Mouse (Mus musculus) ES-Bruce4 (cell line): ENCODE results near the gene Ntm. TPM values are rescaled to one million over a fixed set of nuclear protein-coding genes. Genes with fewer than 3 reads are reported as not detected.

Experiments
- H3K27ac ChIP-seq: 2 replicates; pipeline ENCODE4 v1.5.1; 2012; ENCODE audit warnings: low read length, inconsistent platforms; ENCODE audit not compliant: insufficient read depth
- H3K27me3 ChIP-seq: 2 replicates; pipeline ENCODE4 v1.6.1; 2012; ENCODE audit warnings: mild to moderate bottlenecking, low read length, inconsistent platforms; ENCODE audit not compliant: control insufficient read depth, poor library complexity, insufficient read depth, severe bottlenecking
- H3K36me3 ChIP-seq: 2 replicates; pipeline ENCODE4 v1.6.1; 2012; ENCODE audit warnings: inconsistent platforms, mild to moderate bottlenecking, low read length, moderate library complexity; ENCODE audit not compliant: control insufficient read depth, poor library complexity, insufficient read depth, severe bottlenecking
- H3K4me1 ChIP-seq: one replicate; pipeline ENCODE4 v1.8.1; 2011; ENCODE audit warnings: low read length; ENCODE audit not compliant: control insufficient read depth, insufficient read depth
- H3K4me3 ChIP-seq: 2 replicates; pipeline ENCODE4 v1.5.1; 2011; ENCODE audit warnings: low read depth, mild to moderate bottlenecking, low read length
- H3K9ac ChIP-seq: 2 replicates; pipeline ENCODE4 v1.6.1; 2012; ENCODE audit warnings: low read depth, mild to moderate bottlenecking, inconsistent platforms; ENCODE audit not compliant: poor library complexity, severe bottlenecking
- H3K9me3 ChIP-seq: replicated peaks from 2 replicates; pipeline ENCODE4 v1.6.1; 2012; ENCODE audit warnings: mild to moderate bottlenecking, low read length, inconsistent platforms; ENCODE audit not compliant: control insufficient read depth, poor library complexity, insufficient read depth, severe bottlenecking
- CTCF ChIP-seq: IDR thresholded peaks from one replicate; pipeline ENCODE4 v1.8.1; 2011; ENCODE audit warnings: low read depth, low read length
- EP300 ChIP-seq: IDR thresholded peaks from 2 replicates; pipeline ENCODE4 v1.6.1; 2011; ENCODE audit warnings: low read depth, low read length; ENCODE audit not compliant: insufficient read depth
- POLR2A ChIP-seq: IDR thresholded peaks from one replicate; pipeline ENCODE4 v1.8.1; 2011; ENCODE audit warnings: low read length; ENCODE audit not compliant: insufficient read depth
- polyA plus RNA-seq: library from polyadenylated mRNA; stranded (reverse); fragments of >200 nt; gene quantifications from 2 replicates; pipeline ENCODE4 v1.2.4, GENCODE M21; 2011; ENCODE audit warnings: low read depth; ENCODE audit not compliant: missing spikeins, insufficient read depth, insufficient read length

Ntm gene
- polyA plus RNA-seq, 1 experiment, result 0.82 TPM

DNA sequence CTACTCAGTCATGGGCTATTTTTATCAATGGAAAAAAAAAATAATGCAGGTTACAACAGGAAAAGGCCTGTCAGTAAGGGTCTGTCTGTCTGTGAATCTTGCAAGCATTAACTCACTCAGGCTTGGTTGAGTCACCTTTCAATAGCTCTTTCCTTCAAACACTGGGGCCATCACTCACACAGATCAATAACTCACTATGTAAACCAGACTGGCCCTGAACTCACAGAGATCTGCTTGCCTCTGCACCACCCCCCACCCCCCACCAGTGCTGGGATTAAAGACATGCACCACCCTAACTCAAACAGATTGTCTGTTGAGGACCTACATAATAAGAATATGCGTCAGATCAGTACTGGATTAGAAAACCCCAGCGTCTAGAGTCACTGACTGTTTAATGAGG, 466.9 kb downstream of the Ntm start:
- H3K27ac ChIP-seq, result no peak overlapping the region
- H3K4me3 ChIP-seq, result no peak overlapping the region
- no peak overlapping the region for H3K9ac ChIP-seq
- H3K9me3 ChIP-seq, result no peaks in the 10 kb centered on the region
- no peaks in the 10 kb centered on the region; the same call in 1 of the 2 replicates for H3K27me3 ChIP-seq
- H3K36me3 ChIP-seq, result no peaks in the 10 kb centered on the region
- H3K4me1 ChIP-seq, result no peaks in the 10 kb centered on the region
- no peak for TF ChIP-seq EP300
- TF ChIP-seq POLR2A, result no peak
- TF ChIP-seq CTCF, result no peak

- Histone ChIP-seq H3K4me3 (no peak overlapping the region), H3K36me3 (no peaks in the 10 kb centered on the region), H3K9me3 (peaks cover 2% of the 10 kb centered on the region; the same call in 1 of the 2 replicates), H3K4me1 (no peaks in the 10 kb centered on the region), H3K9ac (no peak overlapping the region), H3K27ac (no peak overlapping the region), H3K27me3 (no peaks in the 10 kb centered on the region)
- TF ChIP-seq POLR2A (no peak), EP300 (no peak), CTCF (no peak)
Observed at GRCm38 (mm10) chr9:29482272-29482671, 480.7 kb downstream of the Ntm start.

DNA sequence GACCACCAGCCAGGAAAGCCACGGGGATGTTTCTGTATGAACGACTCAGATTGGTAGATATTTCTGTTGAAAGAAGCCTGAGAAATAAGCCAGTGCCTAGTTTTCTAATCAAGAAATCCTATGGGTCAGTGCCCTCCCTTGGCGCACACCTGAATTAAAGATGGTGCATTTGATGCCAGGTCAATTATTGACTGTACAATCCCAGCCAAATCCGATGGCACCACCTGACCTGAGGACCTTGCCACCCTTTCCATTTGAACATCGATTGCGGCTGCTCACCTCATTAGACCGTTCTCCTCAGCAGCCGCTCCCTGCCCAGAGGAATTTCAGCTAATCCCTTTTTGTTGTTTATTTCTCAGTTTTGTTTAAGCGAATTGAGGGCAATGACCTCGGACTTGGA, 483.9 kb downstream of the Ntm start:
- H3K27me3 ChIP-seq, result no peaks in the 10 kb centered on the region
- H3K27ac ChIP-seq, result no peak overlapping the region
- no peaks in the 10 kb centered on the region for H3K36me3 ChIP-seq
- TF ChIP-seq POLR2A, result no peak
- no peak for TF ChIP-seq CTCF
- no peak for TF ChIP-seq EP300
- peaks cover 2% of the 10 kb centered on the region; the same call in 1 of the 2 replicates for H3K9me3 ChIP-seq
- no peaks in the 10 kb centered on the region for H3K4me1 ChIP-seq
- no peak overlapping the region for H3K9ac ChIP-seq
- H3K4me3 ChIP-seq, result no peak overlapping the region

DNA sequence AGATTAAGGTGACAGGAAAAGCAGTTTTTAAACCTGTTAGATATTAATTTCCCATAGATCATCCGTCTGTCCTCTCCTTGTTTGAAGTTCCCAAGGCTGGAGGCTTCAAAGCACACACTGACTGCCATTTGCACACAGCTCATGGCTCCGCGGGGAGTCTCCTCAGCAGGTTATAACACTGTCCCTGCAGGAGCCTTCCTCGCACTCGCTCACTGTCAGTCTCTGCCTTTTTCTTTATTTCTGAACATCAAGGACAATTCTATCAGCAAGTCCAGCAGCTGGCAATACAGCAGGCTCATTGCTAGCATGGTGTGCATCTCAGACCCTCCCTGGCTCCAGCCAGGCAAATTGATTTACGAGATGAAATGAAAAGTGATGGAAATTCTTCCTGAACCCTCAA, 485.7 kb downstream of the Ntm start:
- Histone ChIP-seq H3K9ac (no peak overlapping the region), H3K4me1 (no peaks in the 10 kb centered on the region), H3K4me3 (no peak overlapping the region), H3K9me3 (peaks cover 2% of the 10 kb centered on the region; the same call in 1 of the 2 replicates), H3K27ac (no peak overlapping the region), H3K36me3 (no peaks in the 10 kb centered on the region), H3K27me3 (no peaks in the 10 kb centered on the region)
- TF ChIP-seq CTCF (no peak), EP300 (no peak), POLR2A (no peak)

- H3K9me3 ChIP-seq, result no peaks in the 10 kb centered on the region
Observed at GRCm38 (mm10) chr9:29473418-29473817, 489.5 kb downstream of the Ntm start.

DNA sequence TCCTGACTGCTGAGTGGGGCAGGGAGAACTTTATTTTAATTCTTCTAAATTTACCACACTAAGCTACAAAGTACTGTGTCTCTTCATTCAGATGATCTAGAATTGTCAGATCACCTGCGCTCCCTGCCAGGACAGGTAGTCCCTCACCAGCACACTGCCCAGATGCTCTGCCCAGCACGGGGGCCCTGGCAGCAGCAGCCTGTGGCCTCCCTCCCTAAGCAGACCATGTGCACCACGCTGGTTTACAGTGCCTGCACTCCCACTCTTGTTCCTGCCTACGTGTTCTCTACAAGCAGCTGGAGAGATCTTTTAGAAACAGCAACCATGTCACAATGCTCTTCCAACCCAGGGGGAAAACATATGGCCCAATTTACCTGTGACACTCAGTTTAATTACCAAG, 490.7 kb downstream of the Ntm start:
- Histone ChIP-seq H3K9me3 (no peaks in the 10 kb centered on the region), H3K27me3 (no peaks in the 10 kb centered on the region), H3K36me3 (no peaks in the 10 kb centered on the region), H3K4me3 (no peak overlapping the region), H3K27ac (no peak overlapping the region), H3K4me1 (no peaks in the 10 kb centered on the region), H3K9ac (no peak overlapping the region)
- TF ChIP-seq POLR2A (no peak), CTCF (no peak), EP300 (no peak)

More at GRCm38 (mm10) chr9:29473418-29473817, 489.5 kb downstream of the Ntm start:
- TF ChIP-seq POLR2A (no peak), CTCF (no peak), EP300 (no peak)
- no peaks in the 10 kb centered on the region for H3K4me1 ChIP-seq
- no peak overlapping the region for H3K27ac ChIP-seq
- H3K27me3 ChIP-seq, result no peaks in the 10 kb centered on the region
- no peak overlapping the region for H3K4me3 ChIP-seq
- no peaks in the 10 kb centered on the region for H3K36me3 ChIP-seq
- H3K9ac ChIP-seq, result no peak overlapping the region
